Mouse (Mus musculus) kidney, embryonic 15.5 days (tissue): ENCODE measurements at regions not wholly inside any gene's neighbourhood (a gene's known extent, or its start where the extent isn't known, plus 50 kb on each side); places are given as distances from the start of the nearest gene placed in this dataset. TPM values are rescaled to one million over a fixed set of nuclear protein-coding genes. Genes with fewer than 3 reads are reported as not detected.

Experiments
- ATAC-seq: fragments of 200-750 bp; cut with Nextera tagmentation; replicated peaks from 2 replicates; pipeline ENCODE4 v1.8.0; 2017; ENCODE audit warnings: moderate TSS enrichment; ENCODE audit not compliant: low FRiP score
- H3K27ac ChIP-seq: fragments of 300-500 bp; sonication (generic); 2 replicates; pipeline ENCODE4 v1.5.1; 2015; ENCODE audit warnings: mild to moderate bottlenecking, inconsistent platforms
- H3K27me3 ChIP-seq: fragments of 300-500 bp; sonication (generic); 2 replicates; pipeline ENCODE4 v1.6.1; 2015; ENCODE audit warnings: inconsistent platforms
- H3K36me3 ChIP-seq: fragments of 300-500 bp; sonication (generic); 2 replicates; pipeline ENCODE4 v1.6.1; 2015; ENCODE audit warnings: inconsistent platforms
- H3K4me1 ChIP-seq: fragments of 300-500 bp; sonication (generic); 2 replicates; pipeline ENCODE4 v1.6.1; 2015; ENCODE audit warnings: inconsistent platforms
- H3K4me2 ChIP-seq: fragments of 300-500 bp; sonication (generic); 2 replicates; pipeline ENCODE4 v1.6.1; 2015; ENCODE audit warnings: moderate library complexity, mild to moderate bottlenecking, inconsistent platforms
- H3K4me3 ChIP-seq: fragments of 300-500 bp; sonication (generic); replicated peaks from 2 replicates; pipeline ENCODE4 v1.5.1; 2015; ENCODE audit warnings: mild to moderate bottlenecking, inconsistent platforms
- H3K9ac ChIP-seq: fragments of 300-500 bp; sonication (generic); 2 replicates; pipeline ENCODE4 v1.6.1; 2015; ENCODE audit warnings: mild to moderate bottlenecking, inconsistent platforms
- H3K9me3 ChIP-seq: fragments of 300-500 bp; sonication (generic); replicated peaks from 2 replicates; pipeline ENCODE4 v1.6.1; 2016; ENCODE audit warnings: inconsistent platforms
- WGBS: fragments of 180-500 bp; shearing (Covaris S2); methylation state at CpG from one replicate; pipeline ENCODE4 v1.1.7; 2015; ENCODE audit warnings: mixed read lengths; 5-methylcytosine and 5-hydroxymethylcytosine counted together
- microRNA-seq: library from miRNA; unstranded; fragments of <30 nt; microRNA quantifications from one replicate; pipeline ENCODE4, GENCODE M21; 2016

DNA sequence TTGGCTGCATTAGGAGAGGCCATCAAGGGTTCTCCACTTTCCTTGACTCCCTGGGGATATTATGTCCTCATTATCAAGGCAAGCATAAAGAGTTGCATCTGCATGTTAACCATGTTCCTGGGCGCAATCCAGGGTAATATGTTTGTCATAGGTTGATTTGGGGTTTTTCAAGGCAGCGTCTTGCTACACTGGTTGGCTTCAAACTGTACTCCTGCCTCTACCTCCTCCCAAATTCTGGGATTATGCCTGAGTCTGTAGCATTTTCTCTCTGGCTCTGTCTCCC lies 65.1 kb upstream of the Med13l start:
- no peak for ATAC-seq
- Histone ChIP-seq H3K9ac (no peak overlapping the region), H3K27me3 (peaks cover 3% of the 10 kb centered on the region; the same call in 1 of the 2 replicates), H3K4me1 (peaks cover 15% of the 10 kb centered on the region), H3K36me3 (no peaks in the 10 kb centered on the region), H3K4me3 (no peak overlapping the region), H3K9me3 (no peaks in the 10 kb centered on the region), H3K4me2 (no peak overlapping the region), H3K27ac (no peak overlapping the region)
- 66% methylated on average over 2 of the region's 2 CpGs for WGBS

DNA sequence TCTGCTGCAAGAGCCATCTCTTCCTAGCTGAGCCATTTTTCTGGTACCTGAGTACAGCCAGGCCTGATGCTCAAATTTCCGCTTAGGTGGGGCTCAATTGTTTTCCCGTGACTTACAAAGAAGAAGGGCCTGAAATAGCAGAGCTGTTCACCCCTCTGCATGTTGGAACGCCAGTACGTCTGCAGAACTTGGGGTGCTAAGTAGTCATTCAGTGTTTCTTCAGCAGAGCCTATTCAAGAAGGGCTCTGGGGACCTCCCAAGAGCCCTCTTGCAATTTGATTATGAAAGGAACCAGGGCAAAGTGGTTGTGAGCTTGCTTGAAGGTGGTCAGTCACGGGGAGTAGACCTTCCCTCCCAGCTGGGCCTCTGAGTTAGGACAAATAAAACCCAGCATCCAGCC lies 58.9 kb upstream of the Med13l start:
- ATAC-seq, result no peak
- peaks cover 4% of the 10 kb centered on the region; the same call in 1 of the 2 replicates for H3K4me1 ChIP-seq
- 80% methylated on average over 5 of the region's 5 CpGs for WGBS

DNA sequence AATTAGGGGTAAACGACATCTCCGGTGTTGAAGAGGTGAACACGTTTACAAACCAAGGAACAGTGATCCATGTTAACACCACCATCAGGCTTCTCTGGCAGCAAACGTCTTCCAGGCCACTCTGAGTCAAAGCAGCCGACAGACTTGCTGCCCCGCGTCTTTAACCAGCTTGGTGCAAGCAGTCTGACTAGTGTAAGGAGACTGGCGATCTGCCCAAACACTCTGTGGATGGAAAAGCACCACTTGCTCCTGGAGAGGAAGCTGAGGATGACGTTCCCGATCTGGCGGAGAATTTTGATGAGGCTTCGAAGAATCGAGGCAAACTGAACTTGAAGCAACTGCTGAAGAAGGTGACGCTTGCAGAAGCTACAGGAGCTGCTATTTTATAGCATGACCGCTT lies 57.5 kb upstream of the Med13l start:
- Histone ChIP-seq H3K4me1 (peaks cover 4% of the 10 kb centered on the region; the same call in 1 of the 2 replicates), H3K4me2 (no peak overlapping the region), H3K9me3 (no peaks in the 10 kb centered on the region), H3K9ac (no peak overlapping the region), H3K27ac (no peak overlapping the region), H3K27me3 (no peaks in the 10 kb centered on the region), H3K36me3 (no peaks in the 10 kb centered on the region), H3K4me3 (no peak overlapping the region)
- ATAC-seq, result no peak
- 64% methylated on average over 15 of the region's 15 CpGs for WGBS

More for the DNA sequence above, 58.9 kb upstream of the Med13l start:
- no peaks in the 10 kb centered on the region for H3K9me3 ChIP-seq
- H3K9ac ChIP-seq, result no peak overlapping the region
- H3K4me2 ChIP-seq, result no peak overlapping the region
- no peaks in the 10 kb centered on the region for H3K36me3 ChIP-seq
- peaks cover 3% of the 10 kb centered on the region; the same call in 1 of the 2 replicates for H3K27me3 ChIP-seq
- H3K4me3 ChIP-seq, result no peak overlapping the region
- H3K27ac ChIP-seq, result no peak overlapping the region

DNA sequence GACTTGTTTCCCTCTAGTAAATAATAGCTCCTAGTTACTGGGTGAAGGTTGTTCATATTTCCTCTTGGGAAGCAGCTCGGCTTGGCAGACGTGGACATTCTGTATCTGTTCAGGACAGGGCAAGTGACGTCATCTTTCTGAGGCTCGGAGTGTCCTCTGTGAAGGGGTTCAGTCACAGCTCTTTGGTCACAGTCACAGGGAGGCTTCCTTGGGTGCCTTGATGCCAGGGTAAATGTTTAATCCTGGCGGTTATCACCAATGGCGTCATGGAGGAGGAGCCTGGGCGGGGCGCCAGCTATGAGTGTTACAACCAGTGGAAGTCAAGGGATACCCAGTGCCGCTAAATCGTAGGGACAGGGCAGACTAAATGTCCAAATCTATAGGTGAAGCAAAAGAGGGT lies 56.3 kb upstream of the Med13l start:
- 87% methylated on average over 10 of the region's 10 CpGs for WGBS
- no peaks in the 10 kb centered on the region for H3K27me3 ChIP-seq
- no peaks in the 10 kb centered on the region for H3K9me3 ChIP-seq
- H3K4me2 ChIP-seq, result no peak overlapping the region
- no peak for ATAC-seq
- H3K36me3 ChIP-seq, result no peaks in the 10 kb centered on the region
- H3K4me1 ChIP-seq, result peaks cover 4% of the 10 kb centered on the region; the same call in 1 of the 2 replicates
- H3K9ac ChIP-seq, result no peak overlapping the region
- no peak overlapping the region for H3K4me3 ChIP-seq
- no peak overlapping the region for H3K27ac ChIP-seq

DNA sequence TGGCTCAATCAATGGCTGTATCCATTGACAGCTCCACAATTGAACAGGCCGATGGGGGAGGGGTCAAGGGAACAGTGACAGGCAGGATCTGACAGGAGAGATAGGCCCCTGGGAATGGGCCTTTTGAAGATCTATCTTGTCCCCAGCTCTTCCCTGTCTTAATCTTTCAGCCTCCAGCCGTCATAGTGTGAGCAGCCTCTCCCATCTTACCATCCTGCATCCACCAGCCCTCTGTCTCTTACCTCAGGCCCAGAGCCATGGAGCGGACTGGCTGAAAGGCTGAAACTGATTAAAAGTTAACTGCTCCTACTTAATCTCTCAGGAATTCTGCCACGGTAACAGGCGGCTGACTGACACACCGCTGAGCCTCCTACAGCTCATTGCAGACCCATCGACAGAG lies 55.6 kb upstream of the Med13l start:
- no peak overlapping the region for H3K27ac ChIP-seq
- no peaks in the 10 kb centered on the region for H3K9me3 ChIP-seq
- H3K27me3 ChIP-seq, result no peaks in the 10 kb centered on the region
- 49% methylated on average over 7 of the region's 7 CpGs for WGBS
- no peak overlapping the region for H3K4me2 ChIP-seq
- no peaks in the 10 kb centered on the region for H3K36me3 ChIP-seq
- no peak overlapping the region for H3K9ac ChIP-seq
- no peak overlapping the region for H3K4me3 ChIP-seq
- peaks cover 4% of the 10 kb centered on the region; the same call in 1 of the 2 replicates for H3K4me1 ChIP-seq
- no peak for ATAC-seq

DNA sequence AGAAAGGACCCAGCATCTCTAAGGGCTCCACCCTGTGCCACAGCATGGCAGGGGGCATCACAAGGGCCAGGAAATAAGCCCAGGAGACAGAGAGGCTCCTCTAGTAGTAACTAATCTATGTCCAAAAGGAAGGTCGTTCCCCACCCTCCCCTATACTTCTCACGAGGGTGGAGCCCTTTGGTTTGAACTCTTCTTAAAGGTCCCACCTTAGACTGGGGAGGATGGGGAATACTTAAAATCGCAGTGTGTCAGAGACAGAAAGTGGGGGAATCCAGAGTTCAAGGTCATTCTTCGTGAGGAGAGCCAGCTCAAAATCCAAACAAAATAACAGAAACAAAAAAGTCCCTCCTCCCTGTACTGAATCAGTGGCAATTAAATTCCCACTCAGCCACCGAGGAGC lies 50.6 kb upstream of the Med13l start:
- Histone ChIP-seq H3K9me3 (no peaks in the 10 kb centered on the region), H3K27ac (no peak overlapping the region), H3K9ac (no peak overlapping the region), H3K36me3 (no peaks in the 10 kb centered on the region), H3K4me2 (no peak overlapping the region), H3K27me3 (peaks cover 12% of the 10 kb centered on the region), H3K4me3 (no peak overlapping the region), H3K4me1 (peaks cover 23% of the 10 kb centered on the region)
- ATAC-seq, result no peak
- 44% methylated on average over 5 of the region's 5 CpGs for WGBS

Small RNA genes lying in the stretch of these regions (microRNA-seq; reads per million reads assigned to microRNA genes)
- not detected for gene Gm26455
